Mouse (Mus musculus): ENCODE measurements around the gene Dnaja3. TPM values are rescaled to one million over a fixed set of nuclear protein-coding genes. Genes with fewer than 3 reads are reported as not detected.

Gene Dnaja3
- polyA plus RNA-seq, 1 experiment from 2014 or later: 79.6 TPM

DNA sequence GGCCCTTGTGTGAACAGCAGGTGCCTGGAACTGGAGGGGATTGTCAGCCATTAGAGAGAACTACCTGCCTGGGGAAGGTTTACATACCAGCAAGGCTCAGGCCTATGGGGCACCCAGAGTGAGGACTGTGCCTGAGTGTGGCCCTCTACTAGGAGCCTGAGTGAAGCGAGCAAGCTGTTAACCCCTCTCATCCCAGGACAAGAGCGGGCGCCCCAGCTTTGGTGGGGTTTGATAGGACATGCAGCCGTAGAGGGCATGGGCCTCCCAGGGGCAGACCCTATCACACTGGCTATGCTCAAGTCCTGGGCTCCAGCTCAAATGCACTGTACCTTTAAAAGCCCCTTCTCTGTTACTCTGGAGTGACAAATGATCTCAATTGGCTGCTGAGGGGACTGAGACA, 7.0 kb downstream of the Dnaja3 start:
- no peak for ATAC-seq (replicated peaks; ENCODE audit: insufficient number of reproducible peaks, insufficient read depth, low FRiP score, low read depth)
- Histone ChIP-seq H3K9ac (peak overlapping the region; percentile 7; the same call in 1 of the 2 replicates), H3K27ac (peak overlapping the region; percentile 69), H3K27me3 (no peaks in the 10 kb centered on the region), H3K4me2 (peak overlapping the region; percentile 21), H3K9me3 (replicated peaks) (no peaks in the 10 kb centered on the region), H3K4me1 (replicated peaks) (peaks cover 90% of the 10 kb centered on the region), H3K4me3 (no peak overlapping the region), H3K36me3 (peaks cover 31% of the 10 kb centered on the region)
- WGBS: 57% methylated on average over 4 of the region's 4 CpGs

DNA sequence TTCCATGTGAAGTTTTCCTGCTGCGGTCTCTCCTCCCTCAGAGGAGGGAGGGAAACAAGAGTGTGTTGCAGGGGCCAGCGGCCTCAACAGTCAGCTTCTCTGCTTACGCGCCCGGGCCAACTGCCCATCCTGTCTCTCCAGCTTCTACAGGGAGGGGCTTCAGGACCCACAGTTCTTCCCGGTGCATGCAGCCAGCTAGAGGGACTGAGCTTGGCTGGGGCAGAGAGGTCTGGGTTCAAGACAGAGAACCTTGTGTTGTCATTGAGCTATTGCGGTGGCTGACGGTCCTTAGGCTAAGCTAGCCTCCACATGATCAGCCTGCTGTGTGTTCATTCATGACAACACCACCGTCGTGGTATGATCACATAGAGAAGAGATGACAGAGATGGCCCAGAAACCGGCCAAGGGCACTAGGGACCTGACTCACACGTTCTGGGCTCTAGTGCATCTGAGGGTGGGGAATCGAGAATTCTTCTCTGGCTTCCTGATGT, 7.9 kb downstream of the Dnaja3 start:
- H3K27me3 ChIP-seq: no peaks in the 10 kb centered on the region
- H3K9ac ChIP-seq: 0 out of 2 replicates have a peak overlapping the region, but pooled peaks have one; percentile 7
- no peak for ATAC-seq (replicated peaks; ENCODE audit: insufficient number of reproducible peaks, insufficient read depth, low FRiP score, low read depth)
- peak overlapping the region; percentile 21; the same call in 1 of the 2 replicates for H3K4me2 ChIP-seq
- H3K36me3 ChIP-seq: peaks cover 31% of the 10 kb centered on the region
- peaks cover 90% of the 10 kb centered on the region for H3K4me1 ChIP-seq (replicated peaks)
- peak overlapping the region; percentile 69 for H3K27ac ChIP-seq
- no peaks in the 10 kb centered on the region for H3K9me3 ChIP-seq (replicated peaks)
- no peak overlapping the region for H3K4me3 ChIP-seq
- 38% methylated on average over 13 of the region's 13 CpGs for WGBS

DNA sequence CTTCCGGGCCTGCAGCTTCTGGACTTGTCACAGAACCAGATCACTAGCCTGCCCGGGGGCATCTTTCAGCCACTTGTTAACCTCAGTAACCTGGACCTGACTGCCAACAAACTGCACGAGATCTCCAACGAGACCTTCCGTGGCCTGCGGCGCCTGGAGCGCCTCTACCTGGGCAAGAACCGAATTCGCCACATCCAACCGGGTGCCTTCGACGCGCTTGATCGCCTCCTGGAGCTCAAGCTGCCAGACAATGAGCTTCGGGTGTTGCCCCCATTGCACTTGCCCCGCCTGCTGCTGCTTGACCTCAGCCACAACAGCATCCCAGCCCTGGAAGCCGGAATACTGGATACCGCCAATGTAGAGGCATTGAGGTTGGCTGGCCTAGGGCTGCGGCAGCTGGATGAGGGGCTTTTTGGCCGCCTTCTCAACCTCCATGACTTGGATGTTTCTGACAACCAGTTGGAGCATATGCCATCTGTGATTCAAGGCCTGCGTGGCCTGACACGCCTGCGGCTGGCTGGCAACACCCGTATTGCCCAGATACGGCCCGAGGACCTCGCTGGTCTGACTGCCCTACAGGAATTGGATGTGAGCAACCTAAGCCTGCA, 8.7 kb downstream of the Dnaja3 start:
- no peak overlapping the region for H3K4me3 ChIP-seq
- 88% methylated on average over 28 of the region's 28 CpGs for WGBS
- H3K27ac ChIP-seq: no peak overlapping the region
- H3K9me3 ChIP-seq (replicated peaks): no peaks in the 10 kb centered on the region
- H3K9ac ChIP-seq: no peak overlapping the region
- ATAC-seq (replicated peaks; ENCODE audit: insufficient number of reproducible peaks, insufficient read depth, low FRiP score, low read depth): no peak
- peaks cover 31% of the 10 kb centered on the region for H3K36me3 ChIP-seq
- no peak overlapping the region for H3K4me2 ChIP-seq
- H3K27me3 ChIP-seq: no peaks in the 10 kb centered on the region
- peaks cover 90% of the 10 kb centered on the region for H3K4me1 ChIP-seq (replicated peaks)

- no peak for ATAC-seq (replicated peaks; ENCODE audit: insufficient number of reproducible peaks, insufficient read depth, low FRiP score, low read depth)
- Histone ChIP-seq H3K4me3 (no peak overlapping the region), H3K36me3 (peaks cover 31% of the 10 kb centered on the region), H3K27ac (no peak overlapping the region), H3K9me3 (replicated peaks) (no peaks in the 10 kb centered on the region), H3K27me3 (no peaks in the 10 kb centered on the region), H3K4me2 (no peak overlapping the region), H3K4me1 (replicated peaks) (peaks cover 88% of the 10 kb centered on the region), H3K9ac (no peak overlapping the region)
- WGBS: 87% methylated on average over 5 of the region's 5 CpGs
These were observed 9.4 kb downstream of the Dnaja3 start for GRCm38 (mm10) chr16:4649211-4649610.

DNA sequence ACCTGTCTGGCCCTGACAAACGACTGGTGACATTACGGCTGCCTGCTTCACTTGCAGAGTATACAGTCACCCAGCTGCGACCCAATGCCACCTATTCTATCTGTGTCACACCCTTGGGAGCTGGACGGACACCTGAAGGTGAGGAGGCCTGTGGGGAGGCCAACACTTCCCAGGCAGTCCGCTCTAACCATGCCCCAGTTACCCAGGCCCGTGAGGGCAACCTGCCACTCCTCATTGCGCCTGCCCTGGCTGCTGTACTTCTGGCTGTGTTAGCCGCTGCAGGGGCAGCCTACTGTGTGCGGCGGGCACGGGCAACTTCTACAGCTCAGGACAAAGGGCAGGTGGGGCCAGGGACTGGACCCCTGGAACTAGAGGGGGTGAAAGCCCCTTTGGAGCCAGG, 9.9 kb downstream of the Dnaja3 start:
- H3K4me1 ChIP-seq (replicated peaks): peaks cover 88% of the 10 kb centered on the region
- WGBS: 92% methylated on average over 11 of the region's 11 CpGs
- H3K9me3 ChIP-seq (replicated peaks): no peaks in the 10 kb centered on the region
- H3K27me3 ChIP-seq: no peaks in the 10 kb centered on the region
- H3K27ac ChIP-seq: no peak overlapping the region
- no peak overlapping the region for H3K4me2 ChIP-seq
- no peak overlapping the region for H3K9ac ChIP-seq
- no peak for ATAC-seq (replicated peaks; ENCODE audit: insufficient number of reproducible peaks, insufficient read depth, low FRiP score, low read depth)
- no peak overlapping the region for H3K4me3 ChIP-seq
- peaks cover 31% of the 10 kb centered on the region for H3K36me3 ChIP-seq

- Histone ChIP-seq H3K9me3 (replicated peaks) (no peaks in the 10 kb centered on the region), H3K36me3 (peaks cover 31% of the 10 kb centered on the region), H3K27ac (no peak overlapping the region), H3K4me2 (no peak overlapping the region), H3K27me3 (no peaks in the 10 kb centered on the region), H3K9ac (no peak overlapping the region), H3K4me1 (replicated peaks) (peaks cover 89% of the 10 kb centered on the region), H3K4me3 (no peak overlapping the region)
- no peak for ATAC-seq (replicated peaks; ENCODE audit: insufficient number of reproducible peaks, insufficient read depth, low FRiP score, low read depth)
- WGBS: 90% methylated on average over 3 of the region's 3 CpGs
These were observed 10.4 kb downstream of the Dnaja3 start for GRCm38 (mm10) chr16:4650161-4650560.

- Histone ChIP-seq H3K27me3 (no peaks in the 10 kb centered on the region), H3K27ac (peak overlapping the region; percentile 56), H3K4me3 (no peak overlapping the region), H3K4me1 (replicated peaks) (peaks cover 89% of the 10 kb centered on the region), H3K9ac (no peak overlapping the region), H3K36me3 (peaks cover 31% of the 10 kb centered on the region), H3K4me2 (no peak overlapping the region), H3K9me3 (replicated peaks) (no peaks in the 10 kb centered on the region)
- 68% methylated on average over 1 of the region's 1 CpGs for WGBS
- no peak for ATAC-seq (replicated peaks; ENCODE audit: insufficient number of reproducible peaks, insufficient read depth, low FRiP score, low read depth)
These were observed 11.3 kb downstream of the Dnaja3 start for GRCm38 (mm10) chr16:4651081-4651480.

GRCm38 (mm10) chr16:4651624-4652023, 11.8 kb downstream of the Dnaja3 start:
- H3K27me3 ChIP-seq: no peaks in the 10 kb centered on the region
- ATAC-seq (replicated peaks; ENCODE audit: insufficient number of reproducible peaks, insufficient read depth, low FRiP score, low read depth): no peak
- no peak overlapping the region for H3K4me3 ChIP-seq
- H3K4me1 ChIP-seq (replicated peaks): peaks cover 89% of the 10 kb centered on the region
- H3K36me3 ChIP-seq: peaks cover 31% of the 10 kb centered on the region
- peak overlapping the region; percentile 56 for H3K27ac ChIP-seq
- no peak overlapping the region for H3K9ac ChIP-seq
- 61% methylated on average over 7 of the region's 7 CpGs for WGBS
- no peaks in the 10 kb centered on the region for H3K9me3 ChIP-seq (replicated peaks)
- H3K4me2 ChIP-seq: no peak overlapping the region

DNA sequence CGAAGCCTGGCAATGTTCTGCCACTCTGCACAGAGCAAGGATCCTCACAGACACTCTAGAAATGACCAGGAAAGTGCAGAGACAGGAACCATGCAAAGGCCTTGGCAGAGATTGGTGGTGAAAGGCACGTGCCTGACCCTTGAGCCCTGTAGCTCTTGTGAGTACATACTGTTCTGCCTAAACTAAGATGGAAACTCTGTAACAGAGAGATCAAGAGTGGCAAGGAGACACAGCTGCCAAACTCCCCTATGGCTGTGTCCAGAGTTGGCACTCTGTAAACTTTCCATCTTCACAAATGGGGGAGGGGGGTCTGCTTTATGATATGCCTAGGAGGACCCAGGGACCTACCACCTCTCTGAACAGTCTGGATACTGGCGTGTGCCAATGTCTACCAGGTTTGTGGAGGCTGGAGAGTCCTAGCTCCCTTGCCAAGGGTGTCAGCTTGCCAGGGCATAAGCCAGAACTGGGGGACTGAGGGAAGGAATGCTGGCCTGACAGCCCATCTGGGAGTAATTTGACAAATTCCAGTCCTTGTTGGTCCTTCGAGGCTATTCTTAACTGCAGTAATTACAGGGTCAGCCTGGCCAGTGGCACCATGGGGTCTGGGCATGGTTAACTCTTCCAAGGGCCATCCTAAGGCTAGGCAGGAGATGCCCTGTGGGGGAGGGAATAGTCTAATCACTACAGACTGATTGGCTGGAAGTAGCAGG, 13.1 kb downstream of the Dnaja3 start:
- peaks cover 82% of the 10 kb centered on the region for H3K4me1 ChIP-seq (replicated peaks)
- no peak overlapping the region for H3K9ac ChIP-seq
- peaks cover 31% of the 10 kb centered on the region for H3K36me3 ChIP-seq
- H3K4me3 ChIP-seq: no peak overlapping the region
- H3K27me3 ChIP-seq: no peaks in the 10 kb centered on the region
- H3K4me2 ChIP-seq: no peak overlapping the region
- no peaks in the 10 kb centered on the region for H3K9me3 ChIP-seq (replicated peaks)
- H3K27ac ChIP-seq: peak overlapping the region; percentile 56
- 53% methylated on average over 4 of the region's 4 CpGs for WGBS
- no peak for ATAC-seq (replicated peaks; ENCODE audit: insufficient number of reproducible peaks, insufficient read depth, low FRiP score, low read depth)

DNA sequence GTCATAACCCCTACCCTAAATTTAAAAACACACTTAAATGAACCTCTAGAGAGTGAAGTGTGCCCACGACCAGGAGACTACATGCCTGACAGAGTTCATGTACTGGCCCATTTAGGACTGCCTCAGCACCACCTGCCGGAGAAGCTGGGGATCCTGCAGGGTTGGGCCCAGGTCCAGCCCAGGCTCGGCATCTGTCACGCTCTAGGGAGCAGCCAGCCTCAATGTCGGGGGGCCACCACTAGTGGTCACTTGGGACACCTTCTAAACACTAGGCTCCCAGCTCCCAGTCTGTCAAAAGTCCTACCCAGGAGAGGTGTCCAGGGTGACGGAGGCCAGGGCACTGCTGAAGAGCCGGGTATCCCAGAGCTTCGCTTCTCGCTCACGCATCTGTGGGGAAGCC, 14.9 kb downstream of the Dnaja3 start:
- Histone ChIP-seq H3K9me3 (replicated peaks) (no peaks in the 10 kb centered on the region), H3K4me1 (replicated peaks) (peaks cover 77% of the 10 kb centered on the region), H3K4me2 (no peak overlapping the region), H3K27ac (peak overlapping the region; percentile 79), H3K36me3 (peaks cover 16% of the 10 kb centered on the region), H3K4me3 (no peak overlapping the region), H3K27me3 (no peaks in the 10 kb centered on the region), H3K9ac (peak overlapping the region; percentile 34; the same call in 1 of the 2 replicates)
- WGBS: 68% methylated on average over 10 of the region's 10 CpGs
- no peak for ATAC-seq (replicated peaks; ENCODE audit: insufficient number of reproducible peaks, insufficient read depth, low FRiP score, low read depth)

- 37% methylated on average over 4 of the region's 4 CpGs for WGBS
- H3K27me3 ChIP-seq: no peaks in the 10 kb centered on the region
These were observed 15.5 kb downstream of the Dnaja3 start for GRCm38 (mm10) chr16:4655251-4655734.

More at GRCm38 (mm10) chr16:4655251-4655734, 15.5 kb downstream of the Dnaja3 start:
- H3K9ac ChIP-seq: peak overlapping the region; percentile 34
- peak; percentile 23; the same call in 1 of the 2 replicates for ATAC-seq (replicated peaks; ENCODE audit: insufficient number of reproducible peaks, insufficient read depth, low FRiP score, low read depth)
- peaks cover 72% of the 10 kb centered on the region for H3K4me1 ChIP-seq (replicated peaks)
- peaks cover 10% of the 10 kb centered on the region for H3K36me3 ChIP-seq
- peak overlapping the region; percentile 79 for H3K27ac ChIP-seq
- H3K9me3 ChIP-seq (replicated peaks): no peaks in the 10 kb centered on the region
- H3K4me3 ChIP-seq: no peak overlapping the region
- H3K4me2 ChIP-seq: no peak overlapping the region
